Mouse (Mus musculus): ENCODE data around the gene Bcap31. TPM values are rescaled to one million over a fixed set of nuclear protein-coding genes. Genes with fewer than 3 reads are reported as not detected.
A peak's percentile ranks its signal among the peaks of the same experiment; 100 is the strongest.

The Bcap31 gene
- polyA plus RNA-seq, 1 experiment from 2014 or later: 112 TPM

GRCm38 (mm10) chrX:73738155-73738554 is 22.2 kb upstream of the Bcap31 start:
- Histone ChIP-seq H3K27ac (ENCODE audit: low read depth, low read length) (no peak overlapping the region), H3K4me2 (ENCODE audit: low read depth, low read length) (no peak overlapping the region), H3K27me3 (ENCODE audit: control insufficient read depth, insufficient read depth, low read length) (no peaks in the 10 kb centered on the region), H3K4me1 (ENCODE audit: control insufficient read depth, insufficient read depth, low read length) (no peaks in the 10 kb centered on the region), H3K36me3 (ENCODE audit: control insufficient read depth, insufficient read depth, low read length) (no peaks in the 10 kb centered on the region), H3K9me3 (ENCODE audit: control insufficient read depth, low read length) (no peaks in the 10 kb centered on the region), H3K9ac (replicated peaks; ENCODE audit: low read depth, low read length) (no peak overlapping the region), H3K4me3 (ENCODE audit: low read depth, low read length) (no peak overlapping the region)
- 70% methylated on average over 1 of the region's 1 CpGs for WGBS
- ATAC-seq (ENCODE audit: low read depth): no peak

- H3K4me1 ChIP-seq (ENCODE audit: control insufficient read depth, insufficient read depth, low read length): no peaks in the 10 kb centered on the region
- ATAC-seq (ENCODE audit: low read depth): no peak
- no peak overlapping the region for H3K27ac ChIP-seq (ENCODE audit: low read depth, low read length)
- H3K27me3 ChIP-seq (ENCODE audit: control insufficient read depth, insufficient read depth, low read length): no peaks in the 10 kb centered on the region
- H3K4me2 ChIP-seq (ENCODE audit: low read depth, low read length): no peak overlapping the region
- no peak overlapping the region for H3K4me3 ChIP-seq (ENCODE audit: low read depth, low read length)
- H3K36me3 ChIP-seq (ENCODE audit: control insufficient read depth, insufficient read depth, low read length): peaks cover 5% of the 10 kb centered on the region; the same call in 1 of the 2 replicates
- H3K9ac ChIP-seq (replicated peaks; ENCODE audit: low read depth, low read length): no peak overlapping the region
- WGBS: 50% methylated on average over 1 of the region's 1 CpGs
- no peaks in the 10 kb centered on the region for H3K9me3 ChIP-seq (ENCODE audit: control insufficient read depth, low read length)
Observed at GRCm38 (mm10) chrX:73730908-73731307, 14.9 kb upstream of the Bcap31 start.

GRCm38 (mm10) chrX:73718686-73719362 is 2.8 kb upstream of the Bcap31 start:
- H3K9me3 ChIP-seq (ENCODE audit: control insufficient read depth, low read length): no peaks in the 10 kb centered on the region
- no peak overlapping the region for H3K9ac ChIP-seq (replicated peaks; ENCODE audit: low read depth, low read length)
- no peak for ATAC-seq (ENCODE audit: low read depth)
- H3K4me1 ChIP-seq (ENCODE audit: control insufficient read depth, insufficient read depth, low read length): peaks cover 17% of the 10 kb centered on the region
- no peak overlapping the region for H3K27ac ChIP-seq (ENCODE audit: low read depth, low read length)
- no peaks in the 10 kb centered on the region for H3K27me3 ChIP-seq (ENCODE audit: control insufficient read depth, insufficient read depth, low read length)
- no peaks in the 10 kb centered on the region for H3K36me3 ChIP-seq (ENCODE audit: control insufficient read depth, insufficient read depth, low read length)
- 42% methylated on average over 5 of the region's 5 CpGs for WGBS
- peak overlapping the region; percentile 11; the same call in 1 of the 2 replicates for H3K4me2 ChIP-seq (ENCODE audit: low read depth, low read length)
- H3K4me3 ChIP-seq (ENCODE audit: low read depth, low read length): no peak overlapping the region

- H3K9ac ChIP-seq (replicated peaks; ENCODE audit: low read depth, low read length): no peak overlapping the region
- no peak overlapping the region for H3K27ac ChIP-seq (ENCODE audit: low read depth, low read length)
- H3K27me3 ChIP-seq (ENCODE audit: control insufficient read depth, insufficient read depth, low read length): no peaks in the 10 kb centered on the region
- H3K4me3 ChIP-seq (ENCODE audit: low read depth, low read length): no peak overlapping the region
- H3K4me2 ChIP-seq (ENCODE audit: low read depth, low read length): peak overlapping the region; percentile 11; the same call in 1 of the 2 replicates
- WGBS: 46% methylated on average over 3 of the region's 3 CpGs
- H3K9me3 ChIP-seq (ENCODE audit: control insufficient read depth, low read length): no peaks in the 10 kb centered on the region
- H3K4me1 ChIP-seq (ENCODE audit: control insufficient read depth, insufficient read depth, low read length): peaks cover 17% of the 10 kb centered on the region
- no peaks in the 10 kb centered on the region for H3K36me3 ChIP-seq (ENCODE audit: control insufficient read depth, insufficient read depth, low read length)
- no peak for ATAC-seq (ENCODE audit: low read depth)
Observed at GRCm38 (mm10) chrX:73718271-73718670, 2.3 kb upstream of the Bcap31 start.

- H3K4me1 ChIP-seq (ENCODE audit: control insufficient read depth, insufficient read depth, low read length): peaks cover 17% of the 10 kb centered on the region
- no peak overlapping the region for H3K9ac ChIP-seq (replicated peaks; ENCODE audit: low read depth, low read length)
- H3K4me2 ChIP-seq (ENCODE audit: low read depth, low read length): peak overlapping the region; percentile 57; the same call in 1 of the 2 replicates
- no peaks in the 10 kb centered on the region for H3K36me3 ChIP-seq (ENCODE audit: control insufficient read depth, insufficient read depth, low read length)
- ATAC-seq (ENCODE audit: low read depth): no peak
- H3K27ac ChIP-seq (ENCODE audit: low read depth, low read length): no peak overlapping the region
- no peak overlapping the region for H3K4me3 ChIP-seq (ENCODE audit: low read depth, low read length)
- H3K9me3 ChIP-seq (ENCODE audit: control insufficient read depth, low read length): no peaks in the 10 kb centered on the region
- WGBS: 68% methylated on average over 11 of the region's 11 CpGs
- H3K27me3 ChIP-seq (ENCODE audit: control insufficient read depth, insufficient read depth, low read length): no peaks in the 10 kb centered on the region
Observed at GRCm38 (mm10) chrX:73717667-73718066, 1.7 kb upstream of the Bcap31 start.

GRCm38 (mm10) chrX:73716709-73717545 is 952 bp upstream of the Bcap31 start:
- Histone ChIP-seq H3K4me3 (ENCODE audit: low read depth, low read length) (peak overlapping the region; percentile 43), H3K27me3 (ENCODE audit: control insufficient read depth, insufficient read depth, low read length) (no peaks in the 10 kb centered on the region), H3K27ac (ENCODE audit: low read depth, low read length) (peak overlapping the region; percentile 64), H3K9ac (replicated peaks; ENCODE audit: low read depth, low read length) (peak overlapping the region; percentile 54), H3K4me2 (ENCODE audit: low read depth, low read length) (peak overlapping the region; percentile 57), H3K9me3 (ENCODE audit: control insufficient read depth, low read length) (no peaks in the 10 kb centered on the region), H3K4me1 (ENCODE audit: control insufficient read depth, insufficient read depth, low read length) (peaks cover 17% of the 10 kb centered on the region), H3K36me3 (ENCODE audit: control insufficient read depth, insufficient read depth, low read length) (no peaks in the 10 kb centered on the region)
- WGBS: 26% methylated on average over 27 of the region's 30 CpGs
- ATAC-seq (ENCODE audit: low read depth): no peak; the same call in 1 of the 2 replicates

GRCm38 (mm10) chrX:73715476-73716108 is 383 bp downstream of the Bcap31 start:
- Histone ChIP-seq H3K27ac (ENCODE audit: low read depth, low read length) (no peak overlapping the region; the same call in 1 of the 2 replicates), H3K9ac (replicated peaks; ENCODE audit: low read depth, low read length) (peak overlapping the region; percentile 51; the same call in 1 of the 2 replicates), H3K4me1 (ENCODE audit: control insufficient read depth, insufficient read depth, low read length) (peaks cover 17% of the 10 kb centered on the region), H3K4me3 (ENCODE audit: low read depth, low read length) (peak overlapping the region; percentile 43), H3K27me3 (ENCODE audit: control insufficient read depth, insufficient read depth, low read length) (no peaks in the 10 kb centered on the region), H3K4me2 (ENCODE audit: low read depth, low read length) (peak overlapping the region; percentile 57), H3K9me3 (ENCODE audit: control insufficient read depth, low read length) (no peaks in the 10 kb centered on the region), H3K36me3 (ENCODE audit: control insufficient read depth, insufficient read depth, low read length) (no peaks in the 10 kb centered on the region)
- peak; percentile 53 for ATAC-seq (ENCODE audit: low read depth)
- 24% methylated on average over 20 of the region's 21 CpGs for WGBS

- H3K4me3 ChIP-seq (ENCODE audit: low read depth, low read length): no peak overlapping the region
- no peak overlapping the region for H3K9ac ChIP-seq (replicated peaks; ENCODE audit: low read depth, low read length)
- no peak overlapping the region for H3K4me2 ChIP-seq (ENCODE audit: low read depth, low read length)
- WGBS: 97% methylated on average over 1 of the region's 1 CpGs
- no peaks in the 10 kb centered on the region for H3K9me3 ChIP-seq (ENCODE audit: control insufficient read depth, low read length)
- H3K4me1 ChIP-seq (ENCODE audit: control insufficient read depth, insufficient read depth, low read length): no peaks in the 10 kb centered on the region
- no peak overlapping the region for H3K27ac ChIP-seq (ENCODE audit: low read depth, low read length)
- no peaks in the 10 kb centered on the region for H3K36me3 ChIP-seq (ENCODE audit: control insufficient read depth, insufficient read depth, low read length)
- ATAC-seq (ENCODE audit: low read depth): no peak
- no peaks in the 10 kb centered on the region for H3K27me3 ChIP-seq (ENCODE audit: control insufficient read depth, insufficient read depth, low read length)
Observed at GRCm38 (mm10) chrX:73700472-73700871, 15.5 kb downstream of the Bcap31 start.
